Mouse (Mus musculus) cerebellum, postnatal 14 days (tissue): ENCODE data around the gene Zfp961.
"Not testable (repeated sequence)": the region's sequence is repeated elsewhere in the genome, so short reads cannot be mapped to it uniquely, and the experiment has no call there.

Experiments used
- DNase-seq, 2 experiments: peaks; one replicate each; pipeline ENCODE4 v3.0.0; 2021; ENCODE audit warnings: mixed read lengths in 2 of 2

The Zfp961 gene

GRCm38 (mm10) chr8:71964051-71964450, 13.2 kb downstream of the Zfp961 start:
- no peak for DNase-seq

GRCm38 (mm10) chr8:71965166-71965565, 14.3 kb downstream of the Zfp961 start:
- DNase-seq, result no peak

- no peak for DNase-seq
Measured at GRCm38 (mm10) chr8:71966411-71966810, 15.6 kb downstream of the Zfp961 start.

GRCm38 (mm10) chr8:71967261-71967660, 16.4 kb downstream of the Zfp961 start:
- DNase-seq, result no peak

- DNase-seq, result no peak
Measured at GRCm38 (mm10) chr8:71968100-71968499, 17.3 kb downstream of the Zfp961 start.

GRCm38 (mm10) chr8:71968636-71969035, 17.8 kb downstream of the Zfp961 start:
- no peak for DNase-seq

- peak; percentile 63 to 67 for DNase-seq
Measured at GRCm38 (mm10) chr8:71971945-71972344, 21.1 kb downstream of the Zfp961 start.

GRCm38 (mm10) chr8:71974211-71974610, 23.4 kb downstream of the Zfp961 start:
- DNase-seq, result no peak

GRCm38 (mm10) chr8:71981032-71981431, 30.2 kb downstream of the Zfp961 start:
- no peak for DNase-seq

- DNase-seq, result no peak
Measured at GRCm38 (mm10) chr8:71981456-71981855, 30.6 kb downstream of the Zfp961 start.

GRCm38 (mm10) chr8:71984601-71985000, 33.8 kb downstream of the Zfp961 start:
- DNase-seq, result peak in 1 of 2 experiments; percentile 10

- peak; percentile 77 to 78 for DNase-seq
Measured at GRCm38 (mm10) chr8:71988110-71988866, 37.5 kb downstream of the Zfp961 start.

- DNase-seq, result peak in 1 of 2 experiments; percentile 15
Measured at GRCm38 (mm10) chr8:71988867-71989599, 38.2 kb downstream of the Zfp961 start.

- no peak for DNase-seq
Measured at GRCm38 (mm10) chr8:71999434-71999833, 48.6 kb downstream of the Zfp961 start.

GRCm38 (mm10) chr8:72000223-72000622, 49.4 kb downstream of the Zfp961 start:
- no peak for DNase-seq

GRCm38 (mm10) chr8:72002942-72003341, 52.1 kb downstream of the Zfp961 start:
- DNase-seq, result no peak

- no peak for DNase-seq
Measured at GRCm38 (mm10) chr8:72005912-72006311, 55.1 kb downstream of the Zfp961 start.

- no peak for DNase-seq
Measured at GRCm38 (mm10) chr8:72006763-72007162, 55.9 kb downstream of the Zfp961 start.

- no peak for DNase-seq
Measured at GRCm38 (mm10) chr8:72008134-72008641, 57.4 kb downstream of the Zfp961 start.

GRCm38 (mm10) chr8:72009473-72009872, 58.6 kb downstream of the Zfp961 start, which contains the start of gene Cyp4f18:
Gene Cyp4f18 (minus strand): TSS chr8:72009626.
- no peak for DNase-seq

GRCm38 (mm10) chr8:72013506-72014228, 62.8 kb downstream of the Zfp961 start:
- DNase-seq, result not testable (repeated sequence)

- DNase-seq, result not testable (repeated sequence)
Measured at GRCm38 (mm10) chr8:72017339-72017738, 66.5 kb downstream of the Zfp961 start.

- peak in 1 of 2 experiments; percentile 15 for DNase-seq
Measured at GRCm38 (mm10) chr8:72018141-72018540, 67.3 kb downstream of the Zfp961 start.
